Mouse (Mus musculus) splenic B cell, adult 2 months (primary cell): ENCODE measurements around the gene Alox12b.
A peak's percentile ranks its signal among the peaks of the same experiment; 100 is the strongest.

Experiments used
- DNase-seq: peaks from one replicate; pipeline ENCODE4 v3.0.0-alpha.2; 2011; ENCODE audit warnings: low read depth, low spot score
- H3K27me3 ChIP-seq: 2 replicates; pipeline ENCODE4 v1.6.1; 2012; ENCODE audit warnings: mild to moderate bottlenecking, low read length, moderate library complexity, mixed read lengths; ENCODE audit not compliant: control insufficient read depth, poor library complexity, insufficient read depth, severe bottlenecking
- H3K36me3 ChIP-seq: 2 replicates; pipeline ENCODE4 v1.6.1; 2012; ENCODE audit warnings: mild to moderate bottlenecking, low read length, moderate library complexity, mixed read lengths; ENCODE audit not compliant: control insufficient read depth, poor library complexity, insufficient read depth, severe bottlenecking

The Alox12b gene

GRCm38 (mm10) chr11:69133923-69134621 is 22.7 kb upstream of the Alox12b start:
- peak; percentile 62 for DNase-seq
- Histone ChIP-seq H3K36me3 (no peaks in the 10 kb centered on the region), H3K27me3 (no peaks in the 10 kb centered on the region)

DNA sequence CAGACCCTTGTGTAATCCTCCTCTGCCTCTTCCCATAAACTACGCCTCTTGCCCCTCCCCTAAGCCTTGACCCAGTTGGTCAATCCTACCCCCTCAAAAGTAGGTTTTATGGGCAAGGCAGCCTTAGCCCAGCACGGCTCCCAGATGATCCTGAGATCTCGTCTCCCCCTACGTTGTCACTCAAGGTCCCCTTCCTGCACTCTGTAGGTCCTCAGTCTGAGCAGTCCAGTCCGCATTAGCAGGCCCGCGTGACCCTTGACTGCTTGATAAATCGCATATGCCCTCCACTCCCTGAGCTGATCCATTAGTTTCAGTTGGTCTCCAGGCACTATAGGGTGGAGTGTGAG is 22.2 kb upstream of the Alox12b start:
- Histone ChIP-seq H3K36me3 (no peaks in the 10 kb centered on the region), H3K27me3 (no peaks in the 10 kb centered on the region)
- no peak for DNase-seq

DNA sequence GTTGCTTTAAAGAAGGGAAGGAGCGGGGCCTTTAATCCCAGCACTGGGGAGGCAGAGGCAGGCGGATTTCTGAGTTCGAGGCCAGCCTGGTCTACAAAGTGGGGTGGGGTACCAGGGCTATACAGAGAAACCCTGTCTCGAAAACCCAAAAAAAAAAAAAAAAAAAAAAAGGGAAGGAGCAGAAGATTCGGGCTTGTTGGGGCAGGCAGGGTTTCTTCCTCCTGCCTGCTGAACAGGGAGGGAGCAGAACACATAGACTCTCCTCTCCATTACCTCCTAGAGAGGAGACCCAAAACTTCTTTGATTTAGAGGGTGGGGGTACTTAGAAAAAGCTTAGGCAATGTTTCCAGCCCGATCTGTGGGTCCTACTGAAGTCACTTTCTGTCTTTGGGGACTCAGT is 21.4 kb upstream of the Alox12b start:
- DNase-seq = no peak
- H3K36me3 ChIP-seq = no peaks in the 10 kb centered on the region
- H3K27me3 ChIP-seq = no peaks in the 10 kb centered on the region

DNA sequence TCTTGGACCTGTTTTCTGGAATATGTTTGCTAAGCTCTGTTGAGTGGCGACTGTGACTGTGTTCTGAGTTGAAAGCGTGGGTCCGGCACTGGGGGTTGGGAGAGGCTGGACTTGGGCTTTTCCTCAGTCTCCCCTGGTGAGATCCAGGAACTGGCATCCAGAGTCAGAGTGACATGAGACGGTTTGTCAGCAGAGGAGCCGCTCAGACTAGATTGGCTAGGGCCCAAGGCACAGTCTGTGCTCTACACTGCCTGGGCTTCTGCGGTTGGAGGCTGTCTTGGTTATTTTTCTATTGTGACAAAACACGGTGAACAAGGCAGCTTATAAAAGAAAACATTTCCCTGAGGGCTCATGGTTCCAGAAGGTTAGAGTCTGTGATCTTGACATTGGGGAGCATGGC is 9.2 kb upstream of the Alox12b start:
- DNase-seq = no peak
- Histone ChIP-seq H3K36me3 (no peaks in the 10 kb centered on the region), H3K27me3 (no peaks in the 10 kb centered on the region)

GRCm38 (mm10) chr11:69148451-69148960 is 8.3 kb upstream of the Alox12b start:
- no peak for DNase-seq
- no peaks in the 10 kb centered on the region for H3K36me3 ChIP-seq
- H3K27me3 ChIP-seq = no peaks in the 10 kb centered on the region

- Histone ChIP-seq H3K27me3 (no peaks in the 10 kb centered on the region), H3K36me3 (no peaks in the 10 kb centered on the region)
- no peak for DNase-seq
Observed at GRCm38 (mm10) chr11:69149728-69150127, 7.1 kb upstream of the Alox12b start.

DNA sequence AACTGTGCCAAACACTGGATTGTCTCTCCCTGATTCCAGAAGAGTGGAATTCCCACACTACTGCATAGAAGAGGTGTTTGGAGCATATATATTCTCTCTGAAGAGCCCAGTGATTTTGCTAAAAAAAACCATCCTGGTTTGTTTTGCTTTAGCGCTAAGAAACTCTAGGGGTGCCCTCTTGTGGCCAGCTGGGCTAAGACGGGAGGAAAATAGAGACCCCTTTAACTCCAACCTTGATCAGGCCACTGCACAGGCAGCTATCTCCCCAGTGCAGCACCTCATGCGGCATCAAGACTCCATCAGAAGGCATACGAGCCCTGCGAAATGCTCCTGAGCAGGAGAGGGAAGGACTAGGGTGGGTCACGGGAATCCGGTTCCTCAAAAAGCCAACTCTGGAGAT is 6.3 kb upstream of the Alox12b start:
- Histone ChIP-seq H3K27me3 (no peaks in the 10 kb centered on the region), H3K36me3 (no peaks in the 10 kb centered on the region)
- peak; percentile 76 for DNase-seq

DNA sequence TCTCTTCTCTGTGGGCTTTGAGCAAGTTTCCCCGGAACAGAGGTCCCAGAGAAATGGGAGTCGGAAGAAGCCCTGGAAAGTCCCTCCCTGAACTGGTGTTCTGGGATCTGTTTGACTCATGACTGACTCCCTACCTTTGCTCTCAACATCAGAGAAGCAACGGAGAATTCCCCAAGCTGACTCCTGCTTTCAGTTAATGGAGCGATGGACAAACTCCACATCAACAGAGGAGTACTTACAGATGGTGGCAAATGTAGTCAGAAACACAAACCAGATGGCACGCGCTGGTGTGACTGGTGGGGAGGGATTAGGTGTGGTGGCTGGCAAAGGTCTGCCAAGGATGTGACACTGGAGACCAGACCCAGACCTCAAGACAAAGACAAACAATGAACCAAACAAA is 5.8 kb upstream of the Alox12b start:
- DNase-seq = no peak
- no peaks in the 10 kb centered on the region for H3K36me3 ChIP-seq
- no peaks in the 10 kb centered on the region for H3K27me3 ChIP-seq

GRCm38 (mm10) chr11:69153831-69154230 is 3.0 kb upstream of the Alox12b start:
- DNase-seq = no peak
- Histone ChIP-seq H3K36me3 (no peaks in the 10 kb centered on the region), H3K27me3 (no peaks in the 10 kb centered on the region)

DNA sequence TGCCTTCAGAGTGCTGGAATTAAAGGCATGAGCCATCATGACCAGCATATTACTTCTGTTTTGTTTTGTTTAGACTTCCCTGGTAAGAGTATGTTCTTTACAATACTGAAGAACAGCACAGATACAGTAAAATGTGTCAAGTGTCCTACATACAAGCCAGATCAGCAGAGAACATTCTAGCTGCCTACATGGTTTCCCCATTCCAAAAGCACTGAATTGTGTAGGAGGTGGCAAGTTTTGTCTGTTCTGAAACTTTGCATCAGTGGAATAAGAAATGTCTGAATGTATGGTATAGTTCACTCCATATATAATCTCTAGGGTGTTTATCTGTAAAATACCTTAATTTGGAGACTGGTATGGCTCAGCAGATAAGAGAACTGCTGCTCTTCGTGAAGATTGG is 1.4 kb upstream of the Alox12b start:
- no peak for DNase-seq
- no peaks in the 10 kb centered on the region for H3K36me3 ChIP-seq
- H3K27me3 ChIP-seq = no peaks in the 10 kb centered on the region

GRCm38 (mm10) chr11:69169313-69169712 is 12.5 kb downstream of the Alox12b start:
- no peaks in the 10 kb centered on the region for H3K36me3 ChIP-seq
- DNase-seq = no peak
- no peaks in the 10 kb centered on the region for H3K27me3 ChIP-seq

- peak; percentile 46 for DNase-seq
- H3K27me3 ChIP-seq = no peaks in the 10 kb centered on the region
Observed at GRCm38 (mm10) chr11:69171626-69172025, 14.8 kb downstream of the Alox12b start.

GRCm38 (mm10) chr11:69172606-69173005 is 15.8 kb downstream of the Alox12b start:
- Histone ChIP-seq H3K27me3 (no peaks in the 10 kb centered on the region; the same call in 1 of the 2 replicates), H3K36me3 (no peaks in the 10 kb centered on the region)
- no peak for DNase-seq

More at GRCm38 (mm10) chr11:69171626-69172025, 14.8 kb downstream of the Alox12b start:
- no peaks in the 10 kb centered on the region for H3K36me3 ChIP-seq

GRCm38 (mm10) chr11:69174722-69175121 is 17.9 kb downstream of the Alox12b start:
- no peak for DNase-seq
- no peaks in the 10 kb centered on the region for H3K36me3 ChIP-seq
- H3K27me3 ChIP-seq = no peaks in the 10 kb centered on the region; the same call in 1 of the 2 replicates

DNA sequence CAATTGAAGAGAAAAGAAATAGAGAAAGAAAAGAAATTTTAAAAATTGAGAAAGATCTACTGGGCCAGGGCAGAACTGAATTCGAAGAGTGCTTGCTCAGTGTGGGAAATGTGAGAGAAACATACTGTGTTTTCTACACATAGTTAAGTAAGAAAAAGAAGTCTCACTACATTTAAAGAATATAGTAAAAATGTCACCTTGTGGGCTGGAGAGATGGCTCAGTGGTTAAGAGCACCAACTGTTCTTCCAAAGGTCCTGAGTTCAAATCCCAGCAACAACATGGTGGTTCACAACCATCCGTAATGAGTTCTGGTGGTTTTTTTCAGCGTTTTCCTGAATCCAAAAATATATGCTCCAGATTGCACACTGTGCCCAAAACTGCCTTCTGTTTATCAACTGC is 21.7 kb downstream of the Alox12b start:
- no peaks in the 10 kb centered on the region; the same call in 1 of the 2 replicates for H3K27me3 ChIP-seq
- DNase-seq = no peak

DNA sequence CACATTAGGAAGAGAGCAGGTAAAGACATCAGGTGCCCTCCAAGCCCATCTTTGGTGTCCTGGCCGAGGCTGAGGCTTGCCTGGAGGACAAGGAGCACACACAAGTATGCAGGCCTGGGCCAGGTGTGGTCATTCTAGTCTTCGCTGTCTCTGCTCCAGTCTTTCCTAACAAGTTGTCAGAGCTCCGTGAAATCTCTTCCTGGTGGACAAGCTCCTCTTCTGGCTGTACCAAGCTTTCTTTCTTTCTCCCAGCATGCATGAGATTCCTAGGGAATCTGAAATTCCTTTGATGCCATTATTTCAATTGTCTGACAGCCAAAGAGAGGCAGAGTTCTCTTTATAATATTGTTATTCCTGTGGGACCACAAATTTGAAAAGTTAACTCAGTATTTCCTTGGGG is 22.7 kb downstream of the Alox12b start:
- no peaks in the 10 kb centered on the region; the same call in 1 of the 2 replicates for H3K27me3 ChIP-seq
- H3K36me3 ChIP-seq = no peaks in the 10 kb centered on the region
- no peak for DNase-seq

More for the DNA sequence above, 21.7 kb downstream of the Alox12b start:
- no peaks in the 10 kb centered on the region for H3K36me3 ChIP-seq
